Mouse (Mus musculus): ENCODE data around the gene Wwc2. TPM values are rescaled to one million over a fixed set of nuclear protein-coding genes. Genes with fewer than 3 reads are reported as not detected.

The Wwc2 gene
- polyA plus RNA-seq, 1 experiment, result 7.7 TPM

GRCm38 (mm10) chr8:47995391-47995790 lies 4.7 kb upstream of the Wwc2 start:
- no peak overlapping the region for H3K4me3 ChIP-seq
- TF ChIP-seq TCF3 (IDR thresholded peaks at IDR 0.05; ENCODE audit: insufficient read length, low read depth) (no peak), USF1 (IDR thresholded peaks at IDR 0.05; ENCODE audit: low read depth) (no peak), REST (IDR thresholded peaks at IDR 0.05; ENCODE audit: insufficient read depth, insufficient read length) (no peak), MAX (IDR thresholded peaks at IDR 0.05; ENCODE audit: low read depth) (no peak), CEBPB (IDR thresholded peaks at IDR 0.05; ENCODE audit: insufficient read depth, poor library complexity, severe bottlenecking) (no peak), POLR2AphosphoS2 (IDR thresholded peaks at IDR 0.05; ENCODE audit: insufficient read length, low read depth) (no peak), SRF (IDR thresholded peaks at IDR 0.05; ENCODE audit: control insufficient read depth, insufficient read length, low read depth) (no peak), TCF12 (IDR thresholded peaks at IDR 0.05; ENCODE audit: insufficient read depth, poor library complexity, severe bottlenecking) (no peak), E2F4 (IDR thresholded peaks at IDR 0.05; ENCODE audit: insufficient read depth) (no peak), MYOG (IDR thresholded peaks at IDR 0.05; ENCODE audit: control insufficient read depth in 1 of 3, insufficient read depth in 1 of 3, insufficient read length in 2 of 3, low read depth in 2 of 3) (no peak), MYOD1 (IDR thresholded peaks at IDR 0.05; ENCODE audit: control insufficient read depth in 1 of 3, insufficient read length in 2 of 3, low read depth in 2 of 3) (no peak), POLR2A (IDR thresholded peaks at IDR 0.05; ENCODE audit: insufficient read length, low read depth) (no peak)

GRCm38 (mm10) chr8:47994618-47995274 lies 4.0 kb upstream of the Wwc2 start:
- H3K36me3 ChIP-seq (ENCODE audit: control insufficient read depth, insufficient read depth), result no peaks in the 10 kb centered on the region
- no peak overlapping the region for H3K4me2 ChIP-seq (ENCODE audit: low read depth)
- no peak overlapping the region for H3ac ChIP-seq (ENCODE audit: control insufficient read depth, insufficient read length)
- H3K79me2 ChIP-seq (ENCODE audit: control insufficient read depth, insufficient read depth), result peaks cover under 1% of the 10 kb centered on the region
- TF ChIP-seq SRF (IDR thresholded peaks at IDR 0.05; ENCODE audit: control insufficient read depth, insufficient read length, low read depth) (no peak), MAX (IDR thresholded peaks at IDR 0.05; ENCODE audit: low read depth) (no peak), POLR2AphosphoS2 (IDR thresholded peaks at IDR 0.05; ENCODE audit: insufficient read length, low read depth) (no peak), USF1 (IDR thresholded peaks at IDR 0.05; ENCODE audit: low read depth) (no peak), TCF12 (IDR thresholded peaks at IDR 0.05; ENCODE audit: insufficient read depth, poor library complexity, severe bottlenecking) (no peak), TCF3 (IDR thresholded peaks at IDR 0.05; ENCODE audit: insufficient read length, low read depth) (no peak), MYOG (IDR thresholded peaks at IDR 0.05; ENCODE audit: control insufficient read depth in 1 of 3, insufficient read depth in 1 of 3, insufficient read length in 2 of 3, low read depth in 2 of 3) (no peak), MYOD1 (IDR thresholded peaks at IDR 0.05; ENCODE audit: control insufficient read depth in 1 of 3, insufficient read length in 2 of 3, low read depth in 2 of 3) (no peak), E2F4 (IDR thresholded peaks at IDR 0.05; ENCODE audit: insufficient read depth) (no peak), CEBPB (IDR thresholded peaks at IDR 0.05; ENCODE audit: insufficient read depth, poor library complexity, severe bottlenecking) (no peak), REST (IDR thresholded peaks at IDR 0.05; ENCODE audit: insufficient read depth, insufficient read length) (no peak)
- H3K27me3 ChIP-seq (ENCODE audit: control insufficient read depth, insufficient read depth, insufficient read length), result no peaks in the 10 kb centered on the region
- no peak overlapping the region for H3K4me3 ChIP-seq

More at GRCm38 (mm10) chr8:47995391-47995790, 4.7 kb upstream of the Wwc2 start:
- Histone ChIP-seq H3ac (ENCODE audit: control insufficient read depth, insufficient read length) (no peak overlapping the region), H3K27me3 (ENCODE audit: control insufficient read depth, insufficient read depth, insufficient read length) (no peaks in the 10 kb centered on the region), H3K36me3 (ENCODE audit: control insufficient read depth, insufficient read depth) (no peaks in the 10 kb centered on the region), H3K4me2 (ENCODE audit: low read depth) (no peak overlapping the region), H3K79me2 (ENCODE audit: control insufficient read depth, insufficient read depth) (no peaks in the 10 kb centered on the region)

- no peak for TF ChIP-seq E2F4 (IDR thresholded peaks at IDR 0.05; ENCODE audit: insufficient read depth)
- peak; percentile 91 for TF ChIP-seq POLR2A (IDR thresholded peaks at IDR 0.05; ENCODE audit: insufficient read length, low read depth)
- TF ChIP-seq MYOD1 (IDR thresholded peaks at IDR 0.05; ENCODE audit: control insufficient read depth in 1 of 3, insufficient read length in 2 of 3, low read depth in 2 of 3), result peak in 2 of 3 experiments; percentile 62 to 84
- no peak for TF ChIP-seq SRF (IDR thresholded peaks at IDR 0.05; ENCODE audit: control insufficient read depth, insufficient read length, low read depth)
- TF ChIP-seq MAX (IDR thresholded peaks at IDR 0.05; ENCODE audit: low read depth), result no peak
- TF ChIP-seq MYOG (IDR thresholded peaks at IDR 0.05; ENCODE audit: control insufficient read depth in 1 of 3, insufficient read depth in 1 of 3, insufficient read length in 2 of 3, low read depth in 2 of 3), result peak in 2 of 3 experiments; percentile 77
- no peak for TF ChIP-seq CEBPB (IDR thresholded peaks at IDR 0.05; ENCODE audit: insufficient read depth, poor library complexity, severe bottlenecking)
- peak; percentile 84 for TF ChIP-seq POLR2AphosphoS2 (IDR thresholded peaks at IDR 0.05; ENCODE audit: insufficient read length, low read depth)
- TF ChIP-seq USF1 (IDR thresholded peaks at IDR 0.05; ENCODE audit: low read depth), result no peak
- TF ChIP-seq TCF3 (IDR thresholded peaks at IDR 0.05; ENCODE audit: insufficient read length, low read depth), result peak; percentile 42
- TF ChIP-seq TCF12 (IDR thresholded peaks at IDR 0.05; ENCODE audit: insufficient read depth, poor library complexity, severe bottlenecking), result no peak
- no peak for TF ChIP-seq REST (IDR thresholded peaks at IDR 0.05; ENCODE audit: insufficient read depth, insufficient read length)
- Histone ChIP-seq H3K79me2 (ENCODE audit: control insufficient read depth, insufficient read depth) (peaks cover 44% of the 10 kb centered on the region), H3K4me3 (peak overlapping the region; percentile 75), H3ac (ENCODE audit: control insufficient read depth, insufficient read length) (peak overlapping the region; percentile 85), H3K4me2 (ENCODE audit: low read depth) (peak overlapping the region; percentile 46), H3K27me3 (ENCODE audit: control insufficient read depth, insufficient read depth, insufficient read length) (no peaks in the 10 kb centered on the region), H3K36me3 (ENCODE audit: control insufficient read depth, insufficient read depth) (no peaks in the 10 kb centered on the region)
Measured at GRCm38 (mm10) chr8:47990386-47990772, 345 bp downstream of the Wwc2 start.

- H3K4me2 ChIP-seq (ENCODE audit: low read depth), result peak overlapping the region; percentile 81
- peak overlapping the region; percentile 85 for H3ac ChIP-seq (ENCODE audit: control insufficient read depth, insufficient read length)
- peak in 1 of 3 experiments; percentile 61 for TF ChIP-seq MYOD1 (IDR thresholded peaks at IDR 0.05; ENCODE audit: control insufficient read depth in 1 of 3, insufficient read length in 2 of 3, low read depth in 2 of 3)
- TF ChIP-seq CEBPB (IDR thresholded peaks at IDR 0.05; ENCODE audit: insufficient read depth, poor library complexity, severe bottlenecking), result no peak
- TF ChIP-seq POLR2A (IDR thresholded peaks at IDR 0.05; ENCODE audit: insufficient read length, low read depth), result no peak
- TF ChIP-seq USF1 (IDR thresholded peaks at IDR 0.05; ENCODE audit: low read depth), result no peak
- no peaks in the 10 kb centered on the region for H3K27me3 ChIP-seq (ENCODE audit: control insufficient read depth, insufficient read depth, insufficient read length)
- H3K79me2 ChIP-seq (ENCODE audit: control insufficient read depth, insufficient read depth), result peaks cover 50% of the 10 kb centered on the region
- H3K36me3 ChIP-seq (ENCODE audit: control insufficient read depth, insufficient read depth), result no peaks in the 10 kb centered on the region
- H3K4me3 ChIP-seq, result peak overlapping the region; percentile 75
Measured at GRCm38 (mm10) chr8:47989655-47990385, 904 bp downstream of the Wwc2 start.

All from myocyte (in vitro differentiated cells).